Mouse (Mus musculus): ENCODE data around the gene Dnaaf2.
A peak's percentile ranks its signal among the peaks of the same experiment; 100 is the strongest.
"Not testable (repeated sequence)": the region's sequence is repeated elsewhere in the genome, so short reads cannot be mapped to it uniquely, and the experiment has no call there.

The Dnaaf2 gene

DNA sequence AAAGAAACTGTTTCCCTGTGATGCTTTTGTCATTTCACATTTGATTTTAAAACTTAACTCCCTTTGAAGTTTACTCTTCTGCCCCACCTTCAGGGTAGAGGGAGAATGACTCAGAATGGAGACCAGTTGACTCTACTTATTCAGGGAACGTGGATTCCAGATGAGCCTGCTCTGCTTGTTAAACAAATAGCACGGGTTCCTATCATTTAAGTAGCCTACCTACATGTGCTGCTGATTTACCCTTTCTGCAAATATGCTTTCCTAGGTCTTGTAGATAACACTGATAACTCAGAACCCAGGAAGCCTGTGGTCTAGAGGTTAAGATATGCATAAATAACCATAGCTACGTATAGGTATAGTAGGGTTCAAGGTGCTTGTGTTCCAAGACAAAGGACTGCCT, 33.3 kb downstream of the Dnaaf2 start:
- peak; percentile 64 for DNase-seq (ENCODE audit: low read depth)

DNA sequence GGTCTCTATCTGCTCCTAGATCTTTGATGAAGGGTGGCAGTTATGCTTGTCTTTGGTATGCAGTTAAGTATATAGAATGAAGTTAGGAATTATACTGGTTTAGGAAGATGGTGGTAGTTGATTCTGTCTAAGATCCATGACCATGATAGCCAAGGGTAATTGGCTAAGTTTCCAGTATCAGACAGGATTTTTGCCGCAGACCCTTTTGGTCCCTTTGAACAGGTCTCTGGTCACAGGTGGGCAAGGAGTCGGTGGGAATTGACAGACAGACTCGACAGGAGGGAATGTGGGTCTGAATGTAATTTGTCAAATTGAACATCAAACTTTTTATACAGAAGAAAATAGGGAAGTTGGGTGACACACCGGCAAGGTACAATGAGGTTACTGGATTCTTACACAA, 34.6 kb downstream of the Dnaaf2 start:
- DNase-seq (ENCODE audit: low read depth): not testable (repeated sequence)

DNA sequence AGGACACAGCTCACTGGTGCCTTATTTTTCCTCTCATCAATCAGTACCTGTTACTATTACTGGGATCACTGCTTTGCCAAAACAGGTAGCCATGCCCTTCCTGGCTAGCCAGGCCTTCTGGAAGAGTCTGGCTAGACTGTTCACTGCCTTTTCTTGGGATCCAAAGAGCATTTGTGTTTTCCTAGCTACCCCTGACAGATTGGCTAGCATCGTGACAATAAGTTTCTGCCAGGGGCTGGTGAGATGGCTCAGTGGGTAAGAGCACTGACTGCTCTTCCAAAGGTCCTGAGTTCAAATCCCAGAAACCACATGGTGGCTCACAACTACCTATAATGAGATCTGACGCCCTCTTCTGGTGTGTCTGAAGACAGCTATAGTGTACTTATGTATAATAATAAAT, 37.6 kb downstream of the Dnaaf2 start:
- not testable (repeated sequence) for DNase-seq (ENCODE audit: low read depth)

DNA sequence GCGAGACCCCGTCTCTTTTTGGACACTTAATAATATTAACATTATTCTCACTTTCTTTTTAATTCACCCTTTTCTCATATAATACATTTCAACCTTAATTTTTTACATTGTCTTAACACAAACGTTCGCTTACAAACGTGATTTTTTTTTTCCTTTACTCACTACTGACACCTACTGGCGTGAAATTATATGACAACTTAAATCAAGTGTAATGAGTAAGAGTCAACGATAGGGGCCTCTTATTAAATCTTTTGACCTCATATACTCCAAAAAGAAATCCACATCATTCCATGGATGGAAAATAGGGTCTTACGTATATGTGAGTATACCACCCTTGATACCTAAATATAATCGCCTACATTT, 38.7 kb downstream of the Dnaaf2 start:
- peak; percentile 97 for DNase-seq (ENCODE audit: low read depth)

DNA sequence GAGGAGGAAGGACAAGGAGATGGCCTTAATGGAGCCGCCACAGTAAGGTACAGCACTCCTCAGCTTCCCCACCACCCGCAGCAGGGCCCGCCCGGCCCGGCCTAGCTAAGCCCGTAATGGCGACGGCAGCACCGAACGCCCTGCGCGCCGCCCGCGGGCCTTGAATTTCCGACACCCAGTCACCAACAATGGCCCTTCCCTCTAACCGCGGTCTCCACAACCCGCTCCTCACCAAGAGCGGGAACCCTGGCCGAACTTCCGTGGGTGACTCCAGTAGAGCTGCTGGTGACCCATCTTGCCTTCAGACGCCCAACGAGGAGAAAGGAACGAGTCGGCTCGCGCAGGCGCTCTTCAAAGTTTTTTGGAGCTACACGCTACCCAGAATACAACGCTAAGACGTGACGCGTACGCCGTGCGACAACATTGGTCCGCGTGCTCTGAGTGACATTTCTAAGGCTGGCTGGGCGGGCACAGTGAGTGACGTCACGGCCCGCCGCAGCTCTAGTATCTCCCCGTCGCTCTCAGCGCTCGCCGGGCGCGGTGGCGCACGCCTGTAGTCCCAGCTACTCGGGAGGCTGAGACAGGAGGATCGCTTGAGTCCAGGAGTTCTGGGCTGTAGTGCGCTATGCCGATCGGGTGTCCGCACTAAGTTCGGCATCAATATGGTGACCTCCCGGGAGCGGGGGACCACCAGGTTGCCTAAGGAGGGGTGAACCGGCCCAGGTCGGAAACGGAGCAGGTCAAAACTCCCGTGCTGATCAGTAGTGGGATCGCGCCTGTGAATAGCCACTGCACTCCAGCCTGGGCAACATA, 39.3 kb downstream of the Dnaaf2 start, which contains the start of gene Rps29:
TSS of gene Rps29 (minus strand) at position 422 of the 813 bp plus-strand sequence.
- DNase-seq (ENCODE audit: low read depth): peak; percentile 100

DNA sequence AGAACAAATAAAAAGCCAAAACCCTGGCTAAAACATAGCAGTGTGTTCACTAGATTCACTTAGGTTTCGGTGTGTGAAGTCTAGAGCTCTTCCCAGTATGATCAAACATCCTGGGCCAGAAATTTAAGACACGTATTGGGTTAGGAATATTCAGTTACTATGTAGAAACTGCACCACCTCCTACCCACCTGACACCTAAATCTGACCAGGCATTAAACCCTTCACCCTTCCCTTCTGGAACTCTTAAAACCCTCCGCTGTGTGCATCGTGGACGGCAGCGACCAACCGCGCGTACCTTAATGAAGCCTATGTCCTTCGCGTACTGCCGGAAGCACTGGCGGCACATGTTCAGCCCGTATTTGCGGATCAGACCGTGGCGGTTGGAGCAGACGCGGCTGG, 39.9 kb downstream of the Dnaaf2 start:
- DNase-seq (ENCODE audit: low read depth): no peak

DNA sequence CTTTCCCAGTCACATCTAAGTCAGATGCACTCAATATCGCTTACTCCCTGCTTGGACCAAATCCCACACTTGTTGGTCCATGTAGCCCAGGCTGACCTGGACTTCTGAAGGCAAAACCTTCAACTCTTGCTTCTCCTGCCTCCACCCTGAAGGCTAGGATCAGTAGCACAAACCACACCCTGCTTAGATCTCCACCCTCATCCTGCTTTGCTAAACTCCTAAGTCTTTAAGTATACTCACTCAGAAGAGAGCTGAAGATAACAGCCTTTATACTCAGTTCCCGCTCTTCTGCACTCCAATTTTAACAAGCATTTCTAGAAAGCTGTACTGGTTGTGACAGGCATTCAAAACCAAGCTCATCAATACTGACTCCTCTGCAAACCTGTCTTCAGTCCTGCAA, 41.1 kb downstream of the Dnaaf2 start:
- no peak for DNase-seq (ENCODE audit: low read depth)

DNA sequence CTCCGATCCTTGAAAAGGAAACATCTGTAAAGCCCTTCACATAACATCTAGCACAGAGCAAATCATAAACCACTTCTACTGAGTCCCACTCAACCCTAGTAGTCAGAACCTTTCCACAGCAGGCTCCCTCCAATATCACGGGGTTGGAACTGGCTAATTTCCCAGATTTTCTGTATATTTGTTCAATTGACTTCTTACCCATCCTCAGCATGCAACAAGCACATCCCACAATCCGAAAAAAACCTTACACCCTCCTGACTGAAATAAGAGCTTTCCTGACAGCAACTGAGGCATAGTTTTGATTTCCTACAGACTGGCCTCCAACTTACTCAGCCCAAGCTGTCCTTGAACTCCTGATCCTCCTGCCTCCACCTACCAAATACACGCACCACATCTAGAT, 41.8 kb downstream of the Dnaaf2 start:
- no peak for DNase-seq (ENCODE audit: low read depth)

DNA sequence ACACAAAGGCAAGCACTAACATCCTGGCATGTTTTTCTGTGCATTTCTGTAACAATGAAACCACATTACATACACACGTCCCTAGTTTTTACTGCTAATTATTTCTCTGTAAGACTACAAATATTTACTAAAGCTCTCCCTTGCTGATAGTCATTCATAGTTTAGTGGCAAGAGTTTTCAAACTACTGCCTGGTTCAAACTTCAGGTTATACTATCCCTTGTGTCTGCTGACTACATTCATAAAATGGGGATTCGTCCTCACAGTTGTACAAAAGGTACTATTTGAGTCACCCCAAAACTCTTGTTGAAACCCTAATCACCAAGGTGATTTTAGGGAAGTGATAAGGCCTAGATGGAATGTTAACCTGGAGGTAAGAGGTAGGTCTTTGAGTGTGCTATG, 42.3 kb downstream of the Dnaaf2 start:
- DNase-seq (ENCODE audit: low read depth): no peak

DNA sequence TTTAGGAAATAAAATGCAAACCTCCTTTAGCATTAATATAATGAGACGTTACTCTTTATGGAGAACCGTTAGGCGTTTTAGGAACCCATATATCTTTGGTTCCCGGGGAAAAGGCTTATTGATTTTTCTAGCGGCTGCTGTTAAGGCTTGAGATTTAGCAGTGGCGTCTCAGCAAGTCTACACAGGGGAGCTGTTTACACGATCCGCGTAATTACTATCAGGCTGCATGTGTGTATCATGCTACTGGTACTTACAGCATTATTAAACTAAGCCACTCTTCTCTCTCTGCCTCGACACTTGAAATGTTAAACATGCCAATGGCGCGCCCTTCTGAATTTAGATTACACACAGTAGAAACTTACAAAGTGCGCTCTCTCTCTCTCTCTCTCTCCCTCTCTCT, 48.2 kb downstream of the Dnaaf2 start:
- DNase-seq (ENCODE audit: low read depth): no peak

DNA sequence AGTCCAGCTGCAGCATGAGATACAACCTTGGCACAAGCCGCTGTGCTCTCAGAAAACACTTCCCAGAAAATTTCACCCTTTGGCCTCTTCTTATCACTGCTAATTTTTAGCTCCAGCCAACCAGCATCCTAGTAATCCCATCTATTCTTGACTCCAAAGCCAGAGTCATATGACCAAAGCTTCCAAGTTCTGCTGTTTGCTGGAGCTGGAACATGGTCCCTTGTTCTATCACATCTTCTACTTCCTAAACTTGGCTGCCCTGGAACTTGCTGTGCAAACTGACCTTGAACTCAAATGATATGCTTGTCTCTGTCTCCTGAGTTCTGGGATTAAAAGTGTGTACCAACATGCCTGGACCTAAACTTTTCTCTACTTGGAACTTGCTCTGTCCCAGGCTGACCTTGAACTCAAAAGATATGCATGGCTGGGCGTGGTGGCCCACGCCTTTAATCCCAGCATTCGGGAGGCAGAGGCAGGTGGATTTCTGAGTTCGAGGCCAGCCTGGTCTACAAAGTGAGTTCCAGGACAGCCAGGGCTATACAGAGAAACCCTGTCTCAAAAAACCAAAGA, 51.0 kb downstream of the Dnaaf2 start:
- no peak for DNase-seq (ENCODE audit: low read depth)

DNA sequence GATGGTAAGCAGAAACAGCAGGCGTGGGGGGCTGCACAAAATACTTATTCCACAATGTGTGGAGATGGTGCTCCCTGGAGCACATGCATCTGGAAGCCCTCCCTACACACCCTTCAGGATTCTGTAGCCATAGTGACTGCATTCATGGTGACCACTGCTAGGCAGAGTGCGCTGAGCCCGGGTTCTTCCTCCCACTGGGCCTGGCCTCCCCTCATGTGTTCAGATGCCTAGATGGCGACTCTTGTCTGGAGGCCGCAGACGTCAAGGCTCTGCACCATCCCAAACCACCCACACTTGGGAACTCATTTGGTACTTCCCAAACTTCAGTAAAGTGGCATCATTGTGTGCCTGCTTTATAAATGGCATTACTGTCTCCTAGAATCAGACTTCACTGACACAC, 54.8 kb downstream of the Dnaaf2 start:
- DNase-seq (ENCODE audit: low read depth): no peak

DNA sequence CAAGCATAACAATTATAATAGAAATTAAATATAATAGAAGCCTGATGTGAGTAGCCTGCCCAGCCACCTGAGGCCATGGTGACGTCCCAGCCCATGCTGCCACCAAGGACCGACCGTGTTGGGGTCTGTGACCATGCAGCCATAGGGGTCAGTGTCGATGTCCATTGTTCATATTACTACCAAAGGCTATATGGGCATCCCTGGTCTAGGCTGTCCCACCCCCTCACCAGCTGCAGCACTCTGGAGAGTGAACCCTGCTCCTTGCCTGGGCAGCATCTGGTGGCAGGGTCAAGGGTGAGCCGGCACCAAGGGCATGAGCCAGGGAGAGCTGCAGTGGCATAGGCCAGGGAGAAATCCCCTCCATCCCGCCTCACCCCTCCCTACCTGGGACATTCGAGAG, 58.4 kb downstream of the Dnaaf2 start:
- DNase-seq (ENCODE audit: low read depth): no peak

DNA sequence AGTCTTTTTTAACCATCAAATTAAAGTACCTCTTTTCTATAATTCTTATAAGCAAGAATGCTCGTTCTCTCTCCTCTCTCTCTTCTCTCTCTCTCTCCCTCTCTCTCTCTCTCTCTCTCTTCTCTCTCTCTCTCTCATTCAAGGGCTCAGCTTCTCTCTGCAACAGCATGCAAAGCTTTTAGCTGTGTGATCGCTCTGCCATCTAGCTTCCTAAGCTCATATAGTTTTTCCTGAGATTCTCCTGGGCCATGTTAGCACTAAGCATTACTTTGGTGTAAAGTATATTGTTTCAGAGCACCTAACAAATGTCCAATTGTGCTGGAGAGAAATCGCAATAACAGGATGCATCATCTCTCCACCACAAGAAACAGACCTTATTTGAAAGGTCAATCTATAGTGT, 59.0 kb downstream of the Dnaaf2 start:
- no peak for DNase-seq (ENCODE audit: low read depth)
